14 mouse cellular contexts compared by ENCODE assay signal in genomic region chr14:30124951-30125690, GRCm38 (mm10).
DNase-seq lines count a peak whose midpoint lies in the region; ATAC-seq and TF ChIP-seq lines count a peak whose summit lies in the region.
"Had no signal": no experiment of that assay in that cellular context is flagged by ENCODE, and none has a peak within 500 bp of the region (broad histone marks: within the 10 kb centered on the region; RNA-seq: fewer than 3 reads in every experiment).

No protein-coding gene starts in this region.

- TF ChIP-seq POLR2A in spleen, adult 2 months (IDR thresholded peaks at IDR 0.05; ENCODE audit: low read depth, low read length): no peak

- H3K36me3 ChIP-seq in spleen, adult 2 months (ENCODE audit: control insufficient read depth, insufficient read depth, low read length): no peaks in the 10 kb centered on the region
- H3K36me3 ChIP-seq in embryonic facial prominence, embryonic 15.5 days: 0 out of 2 replicates have a peak, but pooled peaks cover 3% of the 10 kb centered on the region
- H3K36me3 ChIP-seq: limb, embryonic 15.5 days; midbrain, embryonic 10.5 days had no signal

- H3K9ac ChIP-seq in embryonic facial prominence, embryonic 15.5 days: no peak overlapping the region
- H3K9ac ChIP-seq: hindbrain, embryonic 15.5 days; limb, embryonic 15.5 days had no signal

- no peak for TF ChIP-seq CTCF in spleen, adult 2 months (IDR thresholded peaks at IDR 0.05; ENCODE audit: extremely low read depth, insufficient read depth, insufficient read length, insufficient replicate concordance)

- WGBS in spleen, adult 2 months: 17% methylated on average over 20 of the region's 20 CpGs
- 60% methylated on average over 20 of the region's 20 CpGs for WGBS in embryonic facial prominence, embryonic 15.5 days

- H3K27ac ChIP-seq in spleen, adult 2 months (ENCODE audit: insufficient read depth, low read length): peak overlapping the region; percentile 59
- H3K27ac ChIP-seq in embryonic facial prominence, embryonic 15.5 days (replicated peaks): peak overlapping the region; percentile 61
- H3K27ac ChIP-seq: hindbrain, embryonic 15.5 days; limb, embryonic 15.5 days; midbrain, embryonic 10.5 days had no signal

- peaks cover 6% of the 10 kb centered on the region; the same call in 1 of the 2 replicates for H3K4me1 ChIP-seq in spleen, adult 2 months (ENCODE audit: control insufficient read depth, insufficient read depth, insufficient read length)
- H3K4me1 ChIP-seq in embryonic facial prominence, embryonic 15.5 days: peaks cover 13% of the 10 kb centered on the region
- H3K4me1 ChIP-seq: hindbrain, embryonic 15.5 days; midbrain, embryonic 10.5 days had no signal

- no peaks in the 10 kb centered on the region for H3K27me3 ChIP-seq in spleen, adult 2 months (ENCODE audit: control insufficient read depth, insufficient read depth, low read length)
- no peaks in the 10 kb centered on the region for H3K27me3 ChIP-seq in embryonic facial prominence, embryonic 15.5 days
- H3K27me3 ChIP-seq: hindbrain, embryonic 15.5 days; limb, embryonic 15.5 days had no signal

- no peak for ATAC-seq in embryonic facial prominence, embryonic 15.5 days (ENCODE audit: insufficient number of reproducible peaks, low FRiP score, low TSS enrichment, low read depth)
- ATAC-seq: Patski had no signal

- no peaks in the 10 kb centered on the region for H3K9me3 ChIP-seq in embryonic facial prominence, embryonic 15.5 days (replicated peaks)
- H3K9me3 ChIP-seq: hindbrain, embryonic 15.5 days; limb, embryonic 15.5 days; midbrain, embryonic 10.5 days had no signal

- no peak overlapping the region for H3K4me2 ChIP-seq in embryonic facial prominence, embryonic 15.5 days (replicated peaks)
- H3K4me2 ChIP-seq: hindbrain, embryonic 15.5 days; limb, embryonic 15.5 days had no signal

- DNase-seq in spleen, adult 2 months (ENCODE audit: low read depth in 1 of 2, low spot score in 2 of 2): peak in 1 of 2 experiments; percentile 23
- no peak for DNase-seq in spleen, adult 12 weeks (ENCODE audit: low spot score)
- peak; percentile 69 to 92 for DNase-seq in left cerebral cortex, postnatal 25 days (ENCODE audit: low spot score in 2 of 2)
- peak; percentile 76 for DNase-seq in telencephalon, adult 2 months (ENCODE audit: low read depth, low spot score)
- DNase-seq in adrenal gland, adult 2 months: no peak
- DNase-seq in adrenal gland, adult (ENCODE audit: inconsistent age in 2 of 2, low spot score in 1 of 2): no peak
- DNase-seq in gastrocnemius, adult 18-20 months (ENCODE audit: low spot score): no peak
- DNase-seq: cerebellum, adult 2 months; retina, postnatal 1 day had no signal

- peak overlapping the region; percentile 46 for H3K4me3 ChIP-seq in spleen, adult 2 months (ENCODE audit: extremely low read depth, insufficient read depth, insufficient read length)
- no peak overlapping the region for H3K4me3 ChIP-seq in embryonic facial prominence, embryonic 15.5 days (replicated peaks)
- H3K4me3 ChIP-seq: hindbrain, embryonic 15.5 days; limb, embryonic 15.5 days; midbrain, embryonic 10.5 days had no signal

- intact Hi-C loops in left cerebral cortex, postnatal 25 days (cut with DNase I): loop anchor here (1.0 kb wide), 1 partner anchor 332 kb away; no protein-coding TSS in a partner anchor

Comparison
In these comparisons a context has a peak if more than half of its experiments do, and no peak if none do; other contexts are left out.
1. DNase-seq: peak in left cerebral cortex, postnatal 25 days (2 of 2) and telencephalon, adult 2 months (single experiment); none in spleen, adult 12 weeks (single experiment), adrenal gland, adult 2 months (single experiment), adrenal gland, adult (0 of 2) and gastrocnemius, adult 18-20 months (single experiment).